Mouse (Mus musculus) stomach, postnatal 0 days (tissue): ENCODE measurements at regions not wholly inside any gene's neighbourhood (a gene's known extent, or its start where the extent isn't known, plus 50 kb on each side); places are given as distances from the start of the nearest gene placed in this dataset.

Experiments used
- ATAC-seq: fragments of 200-750 bp; cut with Nextera tagmentation; 2 replicates; pipeline ENCODE4 v1.8.0; 2017; ENCODE audit not compliant: low FRiP score, low TSS enrichment
- DNase-seq: peaks from one replicate; pipeline ENCODE4 v3.0.0-alpha.2; 2016; ENCODE audit warnings: low spot score
- H3K27ac ChIP-seq: fragments of 300-500 bp; sonication (generic); replicated peaks from 2 replicates; pipeline ENCODE4 v1.5.1; 2014; ENCODE audit warnings: mild to moderate bottlenecking, control low read depth
- H3K27me3 ChIP-seq: fragments of 300-500 bp; sonication (generic); 2 replicates; pipeline ENCODE4 v1.6.1; 2014; ENCODE audit warnings: low read length; ENCODE audit not compliant: control insufficient read depth, insufficient read depth
- H3K36me3 ChIP-seq: fragments of 300-500 bp; sonication (generic); 2 replicates; pipeline ENCODE4 v1.6.1; 2014; ENCODE audit warnings: low read length, mixed read lengths; ENCODE audit not compliant: control insufficient read depth, insufficient read depth
- H3K4me1 ChIP-seq: fragments of 300-500 bp; sonication (generic); replicated peaks from 2 replicates; pipeline ENCODE4 v1.6.1; 2014; ENCODE audit warnings: antibody characterized with exemption; ENCODE audit not compliant: control insufficient read depth, insufficient read depth
- H3K4me2 ChIP-seq: fragments of 300-500 bp; sonication (generic); replicated peaks from 2 replicates; pipeline ENCODE4 v1.6.1; 2014; ENCODE audit warnings: low read depth, mild to moderate bottlenecking, control low read depth, moderate library complexity
- H3K4me3 ChIP-seq: fragments of 300-500 bp; sonication (generic); 2 replicates; pipeline ENCODE4 v1.5.1; 2014; ENCODE audit warnings: low read depth, low read length, control low read depth
- H3K9ac ChIP-seq: fragments of 300-500 bp; sonication (generic); 2 replicates; pipeline ENCODE4 v1.6.1; 2014; ENCODE audit warnings: mild to moderate bottlenecking, low read length, control low read depth, mixed read lengths
- H3K9me3 ChIP-seq: fragments of 300-500 bp; sonication (generic); 2 replicates; pipeline ENCODE4 v1.6.1; 2016; ENCODE audit warnings: low read length; ENCODE audit not compliant: control insufficient read depth
- CTCF ChIP-seq: IDR thresholded peaks from 2 replicates; pipeline ENCODE4 v1.5.1; 2016; ENCODE audit warnings: antibody characterized with exemption, low read depth, mild to moderate bottlenecking, moderate library complexity
- EP300 ChIP-seq: optimal IDR thresholded peaks from 2 replicates; pipeline ENCODE3; 2016; ENCODE audit warnings: antibody characterized with exemption
- WGBS: fragments of 180-500 bp; shearing (Covaris S2); extraction: QIAGEN DNeasy Blood & Tissue Kit; methylation state at CpG from one replicate; pipeline ENCODE4 v1.1.7; 2014; 5-methylcytosine and 5-hydroxymethylcytosine counted together

GRCm38 (mm10) chr1:169416701-169417100, 114.6 kb downstream of the Nuf2 start:
- DNase-seq (no peak), ATAC-seq (no peak)
- WGBS, result 90% methylated on average over 1 of the region's 1 CpGs
- H3K9ac ChIP-seq, result no peak overlapping the region
- H3K9me3 ChIP-seq, result no peaks in the 10 kb centered on the region
- H3K4me2 ChIP-seq, result no peak overlapping the region
- no peaks in the 10 kb centered on the region for H3K4me1 ChIP-seq
- no peaks in the 10 kb centered on the region for H3K36me3 ChIP-seq
- H3K4me3 ChIP-seq, result no peak overlapping the region
- no peaks in the 10 kb centered on the region for H3K27me3 ChIP-seq
- TF ChIP-seq CTCF (no peak), EP300 (no peak)
- H3K27ac ChIP-seq, result no peak overlapping the region

- H3K36me3 ChIP-seq, result no peaks in the 10 kb centered on the region
- no peaks in the 10 kb centered on the region for H3K4me1 ChIP-seq
- H3K9me3 ChIP-seq, result no peaks in the 10 kb centered on the region
- 79% methylated on average over 2 of the region's 2 CpGs for WGBS
- ATAC-seq (no peak), DNase-seq (no peak)
- no peak overlapping the region for H3K27ac ChIP-seq
- H3K27me3 ChIP-seq, result no peaks in the 10 kb centered on the region
- no peak for TF ChIP-seq EP300
- no peak for TF ChIP-seq CTCF
- H3K4me3 ChIP-seq, result no peak overlapping the region
- no peak overlapping the region for H3K9ac ChIP-seq
- no peak overlapping the region for H3K4me2 ChIP-seq
These were observed 123.1 kb downstream of the Nuf2 start for GRCm38 (mm10) chr1:169408120-169408519.

- 74% methylated on average over 6 of the region's 6 CpGs for WGBS
- no peaks in the 10 kb centered on the region for H3K9me3 ChIP-seq
- TF ChIP-seq CTCF (no peak), EP300 (no peak)
- no peak overlapping the region for H3K4me2 ChIP-seq
- H3K4me1 ChIP-seq, result no peaks in the 10 kb centered on the region
- no peak overlapping the region for H3K9ac ChIP-seq
- no peak overlapping the region for H3K27ac ChIP-seq
- H3K4me3 ChIP-seq, result no peak overlapping the region
- no peaks in the 10 kb centered on the region for H3K36me3 ChIP-seq
- ATAC-seq, result no peak
- H3K27me3 ChIP-seq, result no peaks in the 10 kb centered on the region
- no peak for DNase-seq
These were observed 130.4 kb downstream of the Nuf2 start for GRCm38 (mm10) chr1:169400841-169401240.

- no peak for ATAC-seq
- Histone ChIP-seq H3K4me1 (no peaks in the 10 kb centered on the region), H3K9me3 (no peaks in the 10 kb centered on the region), H3K4me2 (no peak overlapping the region), H3K36me3 (no peaks in the 10 kb centered on the region), H3K27me3 (no peaks in the 10 kb centered on the region), H3K27ac (no peak overlapping the region), H3K4me3 (no peak overlapping the region), H3K9ac (no peak overlapping the region)
- no peak for DNase-seq
- 89% methylated on average over 4 of the region's 4 CpGs for WGBS
- TF ChIP-seq CTCF (no peak), EP300 (no peak)
These were observed 133.9 kb downstream of the Nuf2 start for GRCm38 (mm10) chr1:169397371-169397770.

- no peak for ATAC-seq
- H3K27me3 ChIP-seq, result no peaks in the 10 kb centered on the region
- H3K27ac ChIP-seq, result no peak overlapping the region
- DNase-seq, result no peak
- no peak for TF ChIP-seq EP300
- TF ChIP-seq CTCF, result no peak
- H3K4me2 ChIP-seq, result no peak overlapping the region
- H3K9ac ChIP-seq, result no peak overlapping the region
- H3K4me1 ChIP-seq, result no peaks in the 10 kb centered on the region
- H3K9me3 ChIP-seq, result no peaks in the 10 kb centered on the region
- 50% methylated on average over 1 of the region's 1 CpGs for WGBS
- no peak overlapping the region for H3K4me3 ChIP-seq
- H3K36me3 ChIP-seq, result no peaks in the 10 kb centered on the region
These were observed 144.2 kb downstream of the Nuf2 start for GRCm38 (mm10) chr1:169387056-169387455.

- Histone ChIP-seq H3K4me3 (no peak overlapping the region), H3K27me3 (no peaks in the 10 kb centered on the region), H3K36me3 (no peaks in the 10 kb centered on the region), H3K9me3 (no peaks in the 10 kb centered on the region), H3K9ac (no peak overlapping the region), H3K27ac (no peak overlapping the region), H3K4me2 (no peak overlapping the region), H3K4me1 (no peaks in the 10 kb centered on the region)
- DNase-seq, result no peak
- WGBS, result 47% methylated on average over 9 of the region's 10 CpGs
- TF ChIP-seq EP300, result no peak
- TF ChIP-seq CTCF, result no peak
- ATAC-seq, result no peak
These were observed 145.4 kb downstream of the Nuf2 start for GRCm38 (mm10) chr1:169385740-169386424.
